Mouse (Mus musculus): ENCODE measurements around the gene Alg14. TPM values are rescaled to one million over a fixed set of nuclear protein-coding genes. Genes with fewer than 3 reads are reported as not detected.

Alg14 gene
- total and polyA plus RNA-seq, 2 experiments from 2014 or later, result 28.2 to 31.6 TPM

DNA sequence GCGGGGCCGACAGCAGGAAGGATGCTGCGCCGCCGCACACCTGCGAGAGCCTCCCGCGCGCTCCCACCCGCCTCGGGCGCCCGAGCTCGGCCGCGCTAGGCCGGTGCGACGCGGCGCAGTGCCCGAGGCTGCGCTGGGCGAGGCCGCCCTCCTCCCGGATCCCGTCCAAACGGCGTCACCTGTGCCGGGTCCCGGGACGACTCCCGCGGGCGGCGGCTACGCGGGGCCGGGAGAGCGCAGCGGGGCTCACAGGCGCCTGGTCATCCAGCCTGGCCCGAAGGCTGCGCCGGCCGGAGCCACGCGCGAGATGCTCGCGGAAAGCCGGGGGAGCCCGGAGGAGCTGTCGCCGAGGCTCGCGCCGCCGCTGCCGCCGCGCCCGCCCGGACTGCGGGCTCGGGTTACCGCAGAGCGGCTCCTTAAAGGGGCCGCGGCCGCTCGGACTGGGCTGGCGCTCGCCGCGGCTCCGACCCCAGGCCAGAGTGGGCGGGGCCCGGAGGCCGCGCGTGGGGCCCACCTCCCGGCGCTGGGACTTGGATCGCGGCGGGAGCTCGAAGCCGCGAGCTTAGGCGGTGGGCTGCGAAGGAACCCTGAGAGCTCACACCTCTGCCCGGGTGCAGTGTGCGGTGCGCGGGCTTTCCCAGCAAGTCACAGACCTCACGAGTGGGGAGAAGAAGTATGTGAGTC lies 28.9 kb upstream of the Alg14 start:
- Histone ChIP-seq H3K9me3 (ENCODE audit: low read length) (no peaks in the 10 kb centered on the region), H3K9ac (peak overlapping the region; percentile 85), H3K27me3 (ENCODE audit: insufficient read depth, low read length) (peaks cover 6% of the 10 kb centered on the region; the same call in 1 of the 2 replicates), H3K36me3 (ENCODE audit: insufficient read depth) (no peaks in the 10 kb centered on the region), H3K4me3 (ENCODE audit: low read depth, low read length) (peak overlapping the region; percentile 79), H3K4me1 (ENCODE audit: insufficient read depth) (no peaks in the 10 kb centered on the region), H3K27ac (ENCODE audit: low read depth, low read length) (peak overlapping the region; percentile 84), H3K4me2 (ENCODE audit: low read depth) (peak overlapping the region; percentile 90)
- ATAC-seq, result peak; percentile 86
- TF ChIP-seq CTCF (IDR thresholded peaks at IDR 0.05; ENCODE audit: low read depth), result no peak
- under 1% methylated on average over 63 of the region's 97 CpGs for WGBS
- peak; percentile 78 for DNase-seq

DNA sequence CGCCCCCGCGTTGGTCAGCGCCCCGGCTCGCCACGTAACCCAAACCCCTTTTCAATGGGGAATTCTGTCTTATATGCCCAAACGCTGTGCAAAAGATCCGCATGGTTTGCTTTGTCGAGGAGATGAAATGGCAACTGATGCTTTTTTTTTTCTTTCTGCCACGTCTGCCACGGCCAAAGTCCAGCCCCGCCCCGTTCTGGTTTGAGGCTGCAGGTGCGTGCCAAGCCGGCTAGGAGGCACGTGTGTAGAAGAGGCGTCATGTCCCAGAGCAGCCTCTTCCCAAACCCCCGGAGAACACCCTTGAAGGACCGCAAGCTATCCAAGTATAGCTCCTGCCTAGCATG lies 28.4 kb upstream of the Alg14 start:
- ATAC-seq (peak; percentile 59), DNase-seq (no peak)
- Histone ChIP-seq H3K9me3 (ENCODE audit: low read length) (no peaks in the 10 kb centered on the region), H3K4me3 (ENCODE audit: low read depth, low read length) (peak overlapping the region; percentile 79), H3K36me3 (ENCODE audit: insufficient read depth) (no peaks in the 10 kb centered on the region), H3K4me2 (ENCODE audit: low read depth) (peak overlapping the region; percentile 90), H3K27ac (ENCODE audit: low read depth, low read length) (peak overlapping the region; percentile 84), H3K4me1 (ENCODE audit: insufficient read depth) (no peaks in the 10 kb centered on the region), H3K9ac (peak overlapping the region; percentile 85), H3K27me3 (ENCODE audit: insufficient read depth, low read length) (peaks cover 6% of the 10 kb centered on the region; the same call in 1 of the 2 replicates)
- WGBS, result 1% methylated on average over 20 of the region's 20 CpGs
- no peak; the same call in 1 of the 2 replicates for TF ChIP-seq CTCF (IDR thresholded peaks at IDR 0.05; ENCODE audit: low read depth)

DNA sequence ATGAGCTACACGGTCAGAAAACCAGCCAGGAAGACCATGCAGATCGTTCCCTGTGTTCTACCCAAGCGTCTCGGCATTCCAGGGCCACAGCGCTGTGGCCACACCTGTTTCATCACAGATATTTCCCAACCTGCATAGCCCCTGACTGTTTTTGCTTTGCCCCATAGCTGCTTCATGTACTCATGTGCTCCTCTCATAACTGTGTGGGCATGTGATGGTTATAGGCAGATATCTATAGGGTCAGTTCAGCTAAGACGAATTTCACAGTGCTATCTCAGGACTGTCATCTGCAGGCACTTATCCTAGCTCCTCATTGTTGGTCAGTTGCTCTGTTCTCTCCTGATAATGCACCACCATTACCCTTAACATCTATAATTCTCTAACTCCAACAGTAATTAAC lies 27.3 kb upstream of the Alg14 start:
- no peak for TF ChIP-seq CTCF (IDR thresholded peaks at IDR 0.05; ENCODE audit: low read depth)
- ATAC-seq (no peak), DNase-seq (no peak)
- no peaks in the 10 kb centered on the region for H3K36me3 ChIP-seq (ENCODE audit: insufficient read depth)
- no peak overlapping the region for H3K9ac ChIP-seq
- H3K9me3 ChIP-seq (ENCODE audit: low read length), result no peaks in the 10 kb centered on the region
- 60% methylated on average over 6 of the region's 6 CpGs for WGBS
- no peak overlapping the region for H3K4me3 ChIP-seq (ENCODE audit: low read depth, low read length)
- H3K27me3 ChIP-seq (ENCODE audit: insufficient read depth, low read length), result peaks cover 6% of the 10 kb centered on the region; the same call in 1 of the 2 replicates
- H3K27ac ChIP-seq (ENCODE audit: low read depth, low read length), result no peak overlapping the region
- no peak overlapping the region for H3K4me2 ChIP-seq (ENCODE audit: low read depth)
- no peaks in the 10 kb centered on the region for H3K4me1 ChIP-seq (ENCODE audit: insufficient read depth)

DNA sequence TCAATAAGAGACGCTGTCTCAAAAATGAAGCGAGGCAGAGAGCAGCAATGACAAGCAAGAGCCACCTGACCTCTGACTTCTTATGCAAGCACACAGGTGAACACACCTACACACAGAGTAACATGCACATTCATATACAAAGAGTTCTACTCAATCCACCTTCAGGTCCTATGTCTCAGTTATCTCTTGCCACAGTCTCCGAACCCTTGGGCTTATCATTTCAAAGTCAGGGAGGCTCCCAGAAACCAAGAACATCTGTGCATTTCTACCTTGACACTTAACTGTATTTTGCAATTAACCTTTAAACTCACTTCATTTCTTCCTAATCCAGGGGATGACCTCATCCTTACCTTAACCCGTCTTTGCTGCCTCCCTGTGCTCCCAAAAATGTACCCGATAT lies 24.3 kb upstream of the Alg14 start:
- no peak for ATAC-seq
- Histone ChIP-seq H3K36me3 (ENCODE audit: insufficient read depth) (no peaks in the 10 kb centered on the region), H3K4me2 (ENCODE audit: low read depth) (no peak overlapping the region), H3K9me3 (ENCODE audit: low read length) (no peaks in the 10 kb centered on the region), H3K27ac (ENCODE audit: low read depth, low read length) (no peak overlapping the region), H3K4me3 (ENCODE audit: low read depth, low read length) (no peak overlapping the region), H3K27me3 (ENCODE audit: insufficient read depth, low read length) (peaks cover 6% of the 10 kb centered on the region; the same call in 1 of the 2 replicates), H3K9ac (no peak overlapping the region), H3K4me1 (ENCODE audit: insufficient read depth) (no peaks in the 10 kb centered on the region)
- no peak for DNase-seq
- no peak for TF ChIP-seq CTCF (IDR thresholded peaks at IDR 0.05; ENCODE audit: low read depth)
- 89% methylated on average over 5 of the region's 5 CpGs for WGBS

DNA sequence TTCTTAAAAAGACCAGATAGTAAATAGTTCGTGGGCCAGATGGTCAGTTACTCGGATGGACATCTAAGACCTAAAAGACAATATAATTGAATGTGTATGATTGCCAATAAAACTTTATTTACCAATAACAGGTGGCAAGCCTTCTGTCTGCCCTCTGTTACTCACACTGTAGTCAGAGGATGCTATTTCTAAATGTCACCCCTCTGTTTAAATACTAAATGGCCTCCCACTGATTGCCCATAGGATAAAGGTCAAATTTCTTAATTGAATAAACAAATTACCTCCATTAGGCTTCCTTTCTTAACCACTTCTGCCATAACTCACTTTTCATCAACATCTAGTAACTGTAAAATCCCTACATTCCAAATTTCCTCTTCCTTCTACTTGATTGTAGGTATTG lies 19.0 kb upstream of the Alg14 start:
- Histone ChIP-seq H3K27ac (ENCODE audit: low read depth, low read length) (no peak overlapping the region), H3K36me3 (ENCODE audit: insufficient read depth) (no peaks in the 10 kb centered on the region), H3K4me1 (ENCODE audit: insufficient read depth) (no peaks in the 10 kb centered on the region), H3K9me3 (ENCODE audit: low read length) (no peaks in the 10 kb centered on the region), H3K9ac (no peak overlapping the region), H3K4me2 (ENCODE audit: low read depth) (no peak overlapping the region), H3K4me3 (ENCODE audit: low read depth, low read length) (no peak overlapping the region), H3K27me3 (ENCODE audit: insufficient read depth, low read length) (no peaks in the 10 kb centered on the region)
- 69% methylated on average over 2 of the region's 2 CpGs for WGBS
- ATAC-seq (no peak), DNase-seq (no peak)
- no peak for TF ChIP-seq CTCF (IDR thresholded peaks at IDR 0.05; ENCODE audit: low read depth)

DNA sequence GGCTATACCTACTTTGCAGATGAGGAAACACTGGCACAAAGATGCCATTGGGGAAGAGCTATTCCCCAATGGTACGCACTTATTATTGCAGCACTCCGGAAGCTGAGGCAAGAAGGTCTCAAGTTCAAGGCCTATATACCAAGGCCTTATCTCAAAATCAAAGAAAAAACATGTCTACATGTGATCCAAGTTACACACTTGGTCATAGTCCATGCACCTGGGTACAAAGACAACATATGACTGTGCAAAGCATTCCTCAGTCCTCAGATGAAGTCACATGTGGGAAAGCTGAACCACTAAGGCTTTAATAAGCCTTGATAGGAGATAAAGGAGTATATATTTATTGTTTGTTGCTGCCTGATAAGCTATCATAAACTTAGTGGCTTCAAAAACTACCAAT lies 17.6 kb upstream of the Alg14 start:
- H3K4me1 ChIP-seq (ENCODE audit: insufficient read depth), result no peaks in the 10 kb centered on the region
- no peaks in the 10 kb centered on the region for H3K27me3 ChIP-seq (ENCODE audit: insufficient read depth, low read length)
- H3K9ac ChIP-seq, result no peak overlapping the region
- no peak for TF ChIP-seq CTCF (IDR thresholded peaks at IDR 0.05; ENCODE audit: low read depth)
- H3K27ac ChIP-seq (ENCODE audit: low read depth, low read length), result no peak overlapping the region
- no peak overlapping the region for H3K4me3 ChIP-seq (ENCODE audit: low read depth, low read length)
- no peak overlapping the region for H3K4me2 ChIP-seq (ENCODE audit: low read depth)
- no peaks in the 10 kb centered on the region for H3K9me3 ChIP-seq (ENCODE audit: low read length)
- no peak for ATAC-seq
- H3K36me3 ChIP-seq (ENCODE audit: insufficient read depth), result no peaks in the 10 kb centered on the region
- WGBS, result 98% methylated on average over 2 of the region's 2 CpGs
- no peak for DNase-seq

DNA sequence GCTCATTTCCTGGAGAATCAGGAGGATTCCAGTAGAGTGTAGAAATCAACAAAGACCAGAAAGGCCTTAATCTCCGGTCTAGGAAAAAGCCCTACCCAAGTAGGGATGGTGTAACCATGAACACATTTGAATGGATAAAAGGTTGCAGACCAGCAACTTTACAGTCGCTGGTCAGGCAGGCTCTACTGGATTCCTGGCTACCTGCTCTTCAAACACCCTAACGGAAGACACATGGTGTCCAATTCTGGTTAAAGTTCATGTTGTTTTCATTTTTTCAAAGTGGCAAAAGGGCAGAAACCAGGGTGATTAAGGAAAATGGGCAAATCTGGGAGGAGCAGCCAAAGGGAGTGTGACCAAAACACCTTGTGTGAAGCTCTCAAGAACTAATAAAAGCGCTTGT lies 14.6 kb upstream of the Alg14 start:
- TF ChIP-seq CTCF (IDR thresholded peaks at IDR 0.05; ENCODE audit: low read depth), result no peak
- ATAC-seq (no peak), DNase-seq (no peak)
- Histone ChIP-seq H3K27me3 (ENCODE audit: insufficient read depth, low read length) (no peaks in the 10 kb centered on the region), H3K27ac (ENCODE audit: low read depth, low read length) (no peak overlapping the region), H3K9me3 (ENCODE audit: low read length) (no peaks in the 10 kb centered on the region), H3K4me2 (ENCODE audit: low read depth) (no peak overlapping the region), H3K36me3 (ENCODE audit: insufficient read depth) (no peaks in the 10 kb centered on the region), H3K9ac (no peak overlapping the region), H3K4me3 (ENCODE audit: low read depth, low read length) (no peak overlapping the region), H3K4me1 (ENCODE audit: insufficient read depth) (no peaks in the 10 kb centered on the region)
- whole genome bisulfite sequencing, result 87% methylated on average over 4 of the region's 4 CpGs
